Mouse (Mus musculus) limb, embryonic 14.5 days (tissue): ENCODE data around the gene Cdk17. TPM values are rescaled to one million over a fixed set of nuclear protein-coding genes. Genes with fewer than 3 reads are reported as not detected.

ENCODE experiments used
- ATAC-seq: fragments of 200-750 bp; cut with Nextera tagmentation; 2 replicates; pipeline ENCODE4 v1.8.0; 2017; ENCODE audit warnings: low read depth, moderate number of reproducible peaks, moderate TSS enrichment; ENCODE audit not compliant: low FRiP score
- DNase-seq: peaks from one replicate; pipeline ENCODE4 v3.0.0-alpha.2; 2015; ENCODE audit warnings: low spot score
- H3K27ac ChIP-seq: fragments of 300-500 bp; sonication (generic); replicated peaks from 2 replicates; pipeline ENCODE4 v1.5.1; 2014; ENCODE audit warnings: low read depth, mild to moderate bottlenecking, low read length, moderate library complexity, mixed read lengths
- H3K27me3 ChIP-seq: fragments of 300-500 bp; sonication (generic); 2 replicates; pipeline ENCODE4 v1.6.1; 2014; ENCODE audit warnings: low read length, mixed read lengths; ENCODE audit not compliant: control insufficient read depth, insufficient read depth
- H3K36me3 ChIP-seq: fragments of 300-500 bp; sonication (generic); 2 replicates; pipeline ENCODE4 v1.6.1; 2014; ENCODE audit warnings: mild to moderate bottlenecking, low read length, moderate library complexity, mixed read lengths; ENCODE audit not compliant: control insufficient read depth, insufficient read depth
- H3K4me1 ChIP-seq: fragments of 300-500 bp; sonication (generic); 2 replicates; pipeline ENCODE4 v1.6.1; 2014; ENCODE audit warnings: antibody characterized with exemption, low read length, mixed read lengths; ENCODE audit not compliant: control insufficient read depth, insufficient read depth
- H3K4me2 ChIP-seq: fragments of 300-500 bp; sonication (generic); replicated peaks from 2 replicates; pipeline ENCODE4 v1.6.1; 2014; ENCODE audit warnings: low read depth, mild to moderate bottlenecking, low read length, moderate library complexity; ENCODE audit not compliant: severe bottlenecking
- H3K4me3 ChIP-seq: fragments of 300-500 bp; sonication (generic); replicated peaks from 2 replicates; pipeline ENCODE4 v1.5.1; 2014; ENCODE audit warnings: low read length
- H3K9ac ChIP-seq: fragments of 300-500 bp; sonication (generic); 2 replicates; pipeline ENCODE4 v1.6.1; 2014; ENCODE audit warnings: mild to moderate bottlenecking, low read depth, low read length, moderate library complexity; ENCODE audit not compliant: severe bottlenecking
- H3K9me3 ChIP-seq: fragments of 300-500 bp; sonication (generic); 2 replicates; pipeline ENCODE4 v1.6.1; 2016; ENCODE audit warnings: low read length; ENCODE audit not compliant: control insufficient read depth
- POLR2A ChIP-seq: fragments of 200-500 bp; IDR thresholded peaks from 2 replicates; pipeline ENCODE4 v1.8.0; 2012; ENCODE audit warnings: inconsistent platforms, mild to moderate bottlenecking, moderate library complexity, borderline replicate concordance; ENCODE audit not compliant: insufficient read depth, insufficient read length; ENCODE audit errors: extremely low read depth
- WGBS: fragments of 180-500 bp; shearing (Covaris S2); extraction: QIAGEN DNeasy Blood & Tissue Kit; methylation state at CpG from one replicate; pipeline ENCODE4 v1.1.7; 2014; 5-methylcytosine and 5-hydroxymethylcytosine counted together
- polyA plus RNA-seq, 2 experiments: library from polyadenylated mRNA; depleted of rRNA in 1 of 2; stranded (reverse) in 1 of 2; unstranded in 1 of 2; fragments of >200 nt; fragmentation: Nextera tagmentation in 1 of 2; extraction: Ambion mirVana in 1 of 2; gene quantifications; 2 replicates each; pipeline versions ENCODE4 v1.2.1 to v1.2.3; 2012 to 2014

The Cdk17 gene
- polyA plus RNA-seq, 2 experiments: 24.7 to 25.9 TPM

DNA sequence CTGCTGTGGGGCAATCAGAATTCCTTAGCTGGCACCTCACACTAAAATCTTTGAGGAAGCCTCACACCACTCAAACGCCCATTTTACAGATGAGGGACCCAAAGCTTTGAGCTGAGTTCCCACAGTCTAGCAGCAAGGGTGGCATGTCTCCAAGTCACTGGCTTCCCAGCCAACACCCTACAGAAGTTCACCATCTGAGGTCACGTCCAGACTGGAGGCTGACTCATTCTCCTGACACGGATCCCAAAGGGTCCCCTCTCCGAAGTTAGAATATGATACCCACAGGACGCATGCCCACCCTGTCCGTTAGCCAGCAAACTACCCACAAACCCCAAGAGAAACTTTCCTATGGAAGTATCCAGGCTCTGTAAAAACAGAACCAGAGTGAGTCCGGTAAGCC is 111.2 kb downstream of the Cdk17 start:
- 85% methylated on average over 7 of the region's 7 CpGs for WGBS
- Histone ChIP-seq H3K27me3 (no peaks in the 10 kb centered on the region), H3K9me3 (no peaks in the 10 kb centered on the region), H3K4me1 (peaks cover 35% of the 10 kb centered on the region), H3K9ac (no peak overlapping the region), H3K36me3 (peaks cover 17% of the 10 kb centered on the region), H3K27ac (no peak overlapping the region), H3K4me2 (no peak overlapping the region), H3K4me3 (no peak overlapping the region)
- TF ChIP-seq POLR2A: no peak
- ATAC-seq (no peak), DNase-seq (no peak)

DNA sequence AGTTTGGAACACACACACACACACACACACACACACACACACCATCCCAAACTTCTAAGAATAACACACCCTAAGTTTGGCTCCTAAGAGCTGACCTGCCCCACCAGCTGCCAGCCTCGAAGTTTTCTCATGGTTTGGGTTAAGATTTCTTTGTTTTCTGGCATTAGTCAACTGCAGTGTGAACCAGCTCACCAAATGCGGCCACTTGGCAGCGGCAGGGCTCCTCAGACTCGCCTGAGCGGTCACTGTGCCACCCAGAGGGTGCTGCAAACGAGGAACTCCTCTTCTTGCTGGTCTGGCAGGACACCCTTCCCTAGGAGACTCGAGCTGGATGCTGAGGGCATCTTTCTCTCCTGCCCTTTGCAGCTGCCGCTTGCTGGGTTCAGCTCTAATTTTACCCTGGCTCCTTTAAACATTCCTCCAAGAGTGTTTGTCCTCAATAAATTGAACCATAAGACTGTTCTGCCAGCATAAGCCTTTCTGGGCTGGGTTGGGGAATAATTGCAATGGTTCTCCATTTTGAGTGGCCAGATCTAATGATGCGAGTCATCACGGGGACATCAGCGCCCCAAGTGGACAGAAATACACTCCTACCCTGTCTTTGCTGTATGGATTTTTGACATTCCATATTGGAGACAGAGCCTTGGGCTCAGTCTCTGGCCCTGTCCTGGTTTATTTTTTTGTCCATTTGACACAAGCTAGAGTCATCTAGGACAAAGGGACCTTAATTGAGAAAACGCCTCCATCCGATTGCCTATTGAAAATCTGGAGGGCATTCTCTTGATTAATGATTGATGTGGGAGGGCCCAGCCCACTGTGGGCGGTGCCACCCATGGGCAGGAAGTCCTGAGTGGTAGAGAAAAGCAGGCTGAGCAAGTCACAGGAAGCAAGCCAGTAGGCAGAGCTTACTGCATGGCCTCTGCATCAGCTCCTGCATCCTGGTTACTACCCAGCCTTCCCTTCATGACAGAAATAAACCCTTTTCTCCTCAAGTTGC is 112.6 kb downstream of the Cdk17 start:
- H3K4me3 ChIP-seq: no peak overlapping the region
- no peak for DNase-seq
- 87% methylated on average over 14 of the region's 14 CpGs for WGBS
- H3K9me3 ChIP-seq: no peaks in the 10 kb centered on the region
- no peak overlapping the region for H3K9ac ChIP-seq
- ATAC-seq: no peak
- TF ChIP-seq POLR2A: no peak
- no peak overlapping the region for H3K27ac ChIP-seq
- H3K36me3 ChIP-seq: peaks cover 17% of the 10 kb centered on the region
- no peak overlapping the region for H3K4me2 ChIP-seq
- no peaks in the 10 kb centered on the region for H3K27me3 ChIP-seq
- peaks cover 40% of the 10 kb centered on the region for H3K4me1 ChIP-seq

DNA sequence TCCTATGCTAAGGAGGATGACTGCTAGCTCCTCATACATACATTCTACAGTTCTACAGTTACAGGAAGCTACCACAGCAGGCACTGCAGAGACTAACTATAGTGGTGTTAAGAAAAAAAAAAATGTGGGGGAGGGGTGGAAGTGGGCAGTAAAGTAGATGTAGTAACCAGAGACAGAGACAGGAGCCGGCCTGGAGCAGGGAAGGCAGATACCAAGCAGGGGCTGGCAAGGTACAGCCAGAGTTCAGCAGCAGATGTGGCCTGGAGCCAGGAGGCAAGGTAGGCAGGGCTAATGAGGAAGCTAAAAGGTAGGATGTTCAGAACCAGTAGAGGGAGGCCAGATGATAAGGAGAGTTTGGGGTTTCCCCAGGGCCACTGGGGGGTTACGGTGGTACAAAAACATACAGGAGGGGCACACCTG is 113.6 kb downstream of the Cdk17 start:
- ATAC-seq (no peak), DNase-seq (no peak)
- no peak overlapping the region for H3K4me2 ChIP-seq
- peaks cover 21% of the 10 kb centered on the region for H3K36me3 ChIP-seq
- H3K27me3 ChIP-seq: no peaks in the 10 kb centered on the region
- WGBS: 52% methylated on average over 2 of the region's 2 CpGs
- TF ChIP-seq POLR2A: no peak
- H3K9me3 ChIP-seq: no peaks in the 10 kb centered on the region
- H3K4me1 ChIP-seq: peaks cover 40% of the 10 kb centered on the region
- no peak overlapping the region for H3K4me3 ChIP-seq
- H3K9ac ChIP-seq: no peak overlapping the region
- H3K27ac ChIP-seq: 0 out of 2 replicates have a peak overlapping the region, but pooled peaks have one; percentile 5

DNA sequence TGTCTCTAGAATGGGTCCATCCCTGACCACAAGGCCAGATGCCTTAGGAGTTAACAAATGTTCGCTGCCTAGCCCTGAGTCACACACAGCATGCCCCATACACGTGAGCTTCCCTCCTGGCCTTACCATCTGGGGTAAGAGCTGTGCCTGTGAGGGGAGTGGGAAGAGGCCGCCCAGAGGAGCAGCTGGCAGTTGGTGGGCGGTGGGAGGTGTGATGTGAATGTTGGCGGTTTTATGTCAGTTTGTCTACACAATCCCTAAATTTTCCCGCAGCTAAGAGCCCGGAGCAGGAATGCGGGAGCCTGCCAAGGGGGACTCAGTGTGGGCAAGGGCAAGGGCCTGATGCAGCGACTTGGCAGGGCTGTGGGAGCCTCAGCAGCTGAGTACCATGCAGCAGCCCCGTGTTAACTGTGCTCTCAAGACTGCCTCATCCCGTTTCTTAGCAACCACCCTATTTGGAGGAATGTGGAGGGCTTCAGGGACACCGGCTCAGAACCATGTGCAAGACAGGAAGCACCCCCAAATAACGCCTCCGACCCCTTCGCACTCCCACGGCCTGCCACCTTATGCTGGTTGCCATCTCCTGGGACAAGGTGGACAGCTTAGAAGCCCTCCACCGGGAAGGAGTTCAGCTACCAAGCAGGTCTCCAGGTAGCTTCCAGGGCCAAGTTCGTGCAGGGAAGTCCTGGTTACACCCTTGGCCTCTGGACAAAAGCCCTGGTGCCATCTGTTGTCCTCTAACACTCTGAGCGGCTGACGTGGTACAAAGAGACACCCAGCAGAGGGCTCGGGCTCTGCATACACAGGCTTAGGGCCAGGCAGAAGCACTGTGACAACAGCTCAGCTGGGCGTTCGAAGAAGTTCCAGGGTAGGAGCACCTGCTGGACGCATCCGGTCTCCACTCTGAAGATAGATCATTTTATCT is 114.8 kb downstream of the Cdk17 start:
- Histone ChIP-seq H3K4me2 (peak overlapping the region; percentile 20; the same call in 1 of the 2 replicates), H3K4me1 (peaks cover 36% of the 10 kb centered on the region), H3K4me3 (no peak overlapping the region), H3K9ac (0 out of 2 replicates have a peak overlapping the region, but pooled peaks have one; percentile 21), H3K27me3 (no peaks in the 10 kb centered on the region), H3K9me3 (no peaks in the 10 kb centered on the region), H3K27ac (0 out of 2 replicates have a peak overlapping the region, but pooled peaks have one; percentile 19), H3K36me3 (peaks cover 32% of the 10 kb centered on the region)
- ATAC-seq (peak; percentile 56), DNase-seq (no peak)
- WGBS: 52% methylated on average over 25 of the region's 25 CpGs
- TF ChIP-seq POLR2A: no peak

DNA sequence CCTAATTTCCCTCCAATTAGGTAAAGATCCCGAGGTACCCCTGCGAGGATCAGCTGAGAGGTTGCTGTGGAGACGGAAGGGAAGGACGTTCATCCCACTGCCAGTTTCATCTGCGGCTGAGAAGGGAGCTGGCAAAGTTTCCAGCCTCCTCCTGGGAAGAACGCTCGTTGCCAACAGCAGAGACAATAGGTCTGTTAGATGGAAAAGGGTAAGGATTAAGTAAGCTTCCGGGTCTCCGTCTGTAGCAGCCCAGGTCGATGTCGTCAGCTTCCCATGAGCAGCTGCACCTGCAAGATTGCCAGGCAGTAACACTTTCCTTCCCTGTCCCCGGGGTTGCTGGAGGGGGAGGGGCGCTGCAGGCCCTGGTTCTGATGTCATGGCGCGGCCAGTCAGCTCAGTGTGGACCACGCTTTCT is 115.7 kb downstream of the Cdk17 start:
- peaks cover 35% of the 10 kb centered on the region for H3K36me3 ChIP-seq
- DNase-seq: peak; percentile 63
- peak; percentile 56 for ATAC-seq

More for the DNA sequence above, 115.7 kb downstream of the Cdk17 start:
- H3K4me3 ChIP-seq: no peak overlapping the region
- TF ChIP-seq POLR2A: no peak
- no peaks in the 10 kb centered on the region for H3K9me3 ChIP-seq
- peak overlapping the region; percentile 20; the same call in 1 of the 2 replicates for H3K4me2 ChIP-seq
- H3K4me1 ChIP-seq: peaks cover 35% of the 10 kb centered on the region
- no peak overlapping the region for H3K27ac ChIP-seq
- no peaks in the 10 kb centered on the region for H3K27me3 ChIP-seq
- WGBS: 7% methylated on average over 16 of the region's 16 CpGs
- H3K9ac ChIP-seq: no peak overlapping the region
